Mouse (Mus musculus) heart, adult 2 months (tissue): ENCODE measurements at regions not wholly inside any gene's neighbourhood (a gene's known extent, or its start where the extent isn't known, plus 50 kb on each side); places are given as distances from the start of the nearest gene placed in this dataset.

ENCODE experiments used
- DNase-seq, 2 experiments: peaks; one replicate each; pipeline ENCODE4 v3.0.0; 2021
- H3K27ac ChIP-seq: fragments of 200-600 bp; 2 replicates; pipeline ENCODE4 v1.8.1; 2022
- H3K27me3 ChIP-seq: fragments of 200-500 bp; 2 replicates; pipeline ENCODE4 v1.6.1; 2012; ENCODE audit warnings: mild to moderate bottlenecking, low read length, inconsistent platforms, mixed read lengths; ENCODE audit not compliant: control insufficient read depth, insufficient read depth
- H3K36me3 ChIP-seq: fragments of 200-500 bp; 2 replicates; pipeline ENCODE4 v1.6.1; 2012; ENCODE audit warnings: low read length, inconsistent platforms; ENCODE audit not compliant: control insufficient read depth, insufficient read depth
- H3K4me1 ChIP-seq: fragments of 200-500 bp; 2 replicates; pipeline ENCODE4 v1.6.1; 2011; ENCODE audit warnings: low read length; ENCODE audit not compliant: control insufficient read depth, insufficient read depth
- H3K4me3 ChIP-seq: fragments of 200-600 bp; 2 replicates; pipeline ENCODE4 v1.8.1; 2022
- H3K79me2 ChIP-seq: fragments of 200-500 bp; replicated peaks from 2 replicates; pipeline ENCODE4 v1.6.1; 2012; ENCODE audit warnings: mild to moderate bottlenecking, inconsistent platforms, low read length, moderate library complexity, mixed read lengths; ENCODE audit not compliant: control insufficient read depth, insufficient read depth
- H3K9ac ChIP-seq: fragments of 200-500 bp; 2 replicates; pipeline ENCODE4 v1.6.1; 2012; ENCODE audit warnings: low read depth, mild to moderate bottlenecking, control low read depth, inconsistent platforms, low read length, mixed read lengths
- CTCF ChIP-seq: fragments of 200-600 bp; IDR thresholded peaks from 2 replicates; pipeline ENCODE4 v1.8.1; 2022; ENCODE audit warnings: antibody characterized with exemption, mild to moderate bottlenecking, moderate library complexity
- EP300 ChIP-seq: fragments of 200-500 bp; IDR thresholded peaks from 2 replicates; pipeline ENCODE4 v1.6.1; 2011; ENCODE audit warnings: low read depth, low read length, control low read depth; ENCODE audit not compliant: insufficient read depth
- POLR2A ChIP-seq: fragments of 200-500 bp; IDR thresholded peaks from 2 replicates; pipeline ENCODE4 v1.6.1; 2011; ENCODE audit warnings: mild to moderate bottlenecking, low read depth, low read length, control low read depth; ENCODE audit not compliant: insufficient read depth
- WGBS: fragments of 180-500 bp; shearing (Covaris S2); methylation state at CpG from one replicate; pipeline ENCODE4 v1.1.7; 2018; 5-methylcytosine and 5-hydroxymethylcytosine counted together
- intact Hi-C: fragments of 180-260 bp; cut with DNase I; formaldehyde crosslinking; loops from one replicate; pipeline ENCODE4 v1.15.1; 2025

- H3K27me3 ChIP-seq, result no peaks in the 10 kb centered on the region; the same call in 1 of the 2 replicates
- no peaks in the 10 kb centered on the region for H3K36me3 ChIP-seq
- H3K4me1 ChIP-seq, result no peaks in the 10 kb centered on the region
- no peak overlapping the region for H3K4me3 ChIP-seq
- no peaks in the 10 kb centered on the region for H3K79me2 ChIP-seq
- no peak for TF ChIP-seq POLR2A
- TF ChIP-seq EP300, result no peak
- TF ChIP-seq CTCF, result no peak
- WGBS, result 78% methylated on average over 5 of the region's 5 CpGs
- no peak overlapping the region for H3K27ac ChIP-seq
- intact Hi-C loops, result no loop called here
- no peak overlapping the region for H3K9ac ChIP-seq
- DNase-seq, result no peak
These were observed 108.8 kb downstream of the 3100002H09Rik start for GRCm38 (mm10) chr4:124501785-124502184.

- intact Hi-C loops, result no loop called here
- Histone ChIP-seq H3K36me3 (no peaks in the 10 kb centered on the region), H3K9ac (no peak overlapping the region), H3K27ac (no peak overlapping the region), H3K4me3 (no peak overlapping the region), H3K4me1 (no peaks in the 10 kb centered on the region), H3K79me2 (no peaks in the 10 kb centered on the region), H3K27me3 (no peaks in the 10 kb centered on the region; the same call in 1 of the 2 replicates)
- WGBS, result 56% methylated on average over 16 of the region's 16 CpGs
- no peak for TF ChIP-seq EP300
- TF ChIP-seq POLR2A, result no peak
- TF ChIP-seq CTCF, result no peak
- DNase-seq, result no peak
These were observed 112.6 kb downstream of the 3100002H09Rik start for GRCm38 (mm10) chr4:124498043-124498442.

- Histone ChIP-seq H3K36me3 (no peaks in the 10 kb centered on the region), H3K4me3 (no peak overlapping the region), H3K79me2 (no peaks in the 10 kb centered on the region), H3K27ac (no peak overlapping the region), H3K9ac (no peak overlapping the region), H3K4me1 (no peaks in the 10 kb centered on the region), H3K27me3 (no peaks in the 10 kb centered on the region)
- no peak for DNase-seq
- WGBS, result 17% methylated on average over 12 of the region's 12 CpGs
- intact Hi-C loops, result no loop called here
- TF ChIP-seq CTCF, result no peak
These were observed 124.5 kb downstream of the 3100002H09Rik start for GRCm38 (mm10) chr4:124485941-124486581.

- Histone ChIP-seq H3K36me3 (no peaks in the 10 kb centered on the region), H3K27me3 (no peaks in the 10 kb centered on the region), H3K27ac (no peak overlapping the region), H3K9ac (no peak overlapping the region), H3K4me1 (no peaks in the 10 kb centered on the region), H3K79me2 (no peaks in the 10 kb centered on the region), H3K4me3 (no peak overlapping the region)
- intact Hi-C loops, result no loop called here
- TF ChIP-seq CTCF (no peak), EP300 (no peak), POLR2A (no peak)
- WGBS, result 37% methylated on average over 19 of the region's 19 CpGs
- DNase-seq, result no peak
These were observed 125.7 kb downstream of the 3100002H09Rik start for GRCm38 (mm10) chr4:124484613-124485586.

- H3K36me3 ChIP-seq, result no peaks in the 10 kb centered on the region
- peaks cover 5% of the 10 kb centered on the region; the same call in 1 of the 2 replicates for H3K27me3 ChIP-seq
- no peak overlapping the region for H3K9ac ChIP-seq
- H3K4me3 ChIP-seq, result no peak overlapping the region
- H3K27ac ChIP-seq, result no peak overlapping the region
- H3K79me2 ChIP-seq, result no peaks in the 10 kb centered on the region
- intact Hi-C loops, result no loop called here
- WGBS, result 10% methylated on average over 21 of the region's 22 CpGs
- TF ChIP-seq EP300, result no peak
- TF ChIP-seq CTCF, result no peak
- no peak for TF ChIP-seq POLR2A
- H3K4me1 ChIP-seq, result no peaks in the 10 kb centered on the region
- DNase-seq, result no peak
These were observed 132.7 kb downstream of the 3100002H09Rik start for GRCm38 (mm10) chr4:124477870-124478301.

- Histone ChIP-seq H3K4me3 (no peak overlapping the region), H3K36me3 (no peaks in the 10 kb centered on the region), H3K9ac (no peak overlapping the region), H3K79me2 (no peaks in the 10 kb centered on the region), H3K4me1 (no peaks in the 10 kb centered on the region), H3K27ac (no peak overlapping the region), H3K27me3 (peaks cover 5% of the 10 kb centered on the region; the same call in 1 of the 2 replicates)
- TF ChIP-seq CTCF (no peak), POLR2A (no peak), EP300 (no peak)
- 31% methylated on average over 14 of the region's 14 CpGs for WGBS
- intact Hi-C loops, result no loop called here
- DNase-seq, result no peak
These were observed 133.2 kb downstream of the 3100002H09Rik start for GRCm38 (mm10) chr4:124477359-124477868.
